Mouse (Mus musculus): ENCODE results near the gene Snx32.
A peak's percentile ranks its signal among the peaks of the same experiment; 100 is the strongest.

Gene Snx32

DNA sequence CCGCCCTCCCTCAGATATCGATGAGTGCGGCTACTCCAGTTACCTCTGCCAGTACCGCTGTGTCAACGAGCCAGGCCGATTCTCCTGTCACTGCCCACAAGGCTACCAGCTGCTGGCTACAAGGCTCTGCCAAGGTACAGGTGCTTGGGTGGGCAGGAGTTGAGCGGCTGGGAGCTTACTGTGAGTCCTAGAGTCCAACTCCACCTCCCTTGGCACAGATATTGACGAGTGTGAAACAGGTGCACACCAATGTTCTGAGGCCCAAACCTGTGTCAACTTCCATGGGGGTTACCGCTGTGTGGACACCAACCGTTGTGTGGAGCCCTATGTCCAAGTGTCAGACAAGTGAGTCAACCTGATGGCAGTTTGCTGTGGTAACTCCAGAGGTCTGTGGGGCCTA is 30.3 kb downstream of the Snx32 start:
- no peak for DNase-seq

DNA sequence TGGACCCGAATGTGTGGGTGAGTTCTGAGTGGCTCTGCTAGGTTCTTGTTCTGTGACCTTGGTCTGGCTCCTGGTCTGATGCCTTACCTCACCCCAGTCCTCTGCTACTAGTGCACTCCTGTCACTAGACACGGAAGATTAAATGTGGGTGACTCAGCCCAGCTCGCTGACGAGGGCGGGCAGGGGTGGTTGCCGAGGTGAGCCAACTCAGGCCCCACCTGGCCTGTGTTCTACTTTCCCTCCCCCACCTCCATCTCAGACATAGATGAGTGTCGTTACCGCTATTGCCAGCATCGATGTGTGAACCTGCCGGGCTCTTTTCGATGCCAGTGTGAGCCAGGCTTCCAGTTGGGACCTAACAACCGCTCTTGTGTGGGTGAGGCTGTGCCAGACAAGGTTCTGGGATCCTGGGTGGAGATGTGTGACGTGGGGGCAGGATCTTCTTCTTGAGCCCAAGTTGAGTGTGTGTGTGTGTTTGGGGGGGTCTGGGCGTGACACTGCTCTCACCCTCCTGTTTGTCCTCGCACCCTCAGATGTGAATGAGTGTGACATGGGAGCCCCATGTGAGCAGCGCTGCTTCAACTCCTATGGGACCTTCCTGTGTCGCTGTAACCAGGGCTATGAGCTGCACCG is 32.6 kb downstream of the Snx32 start:
- DNase-seq, result no peak

DNA sequence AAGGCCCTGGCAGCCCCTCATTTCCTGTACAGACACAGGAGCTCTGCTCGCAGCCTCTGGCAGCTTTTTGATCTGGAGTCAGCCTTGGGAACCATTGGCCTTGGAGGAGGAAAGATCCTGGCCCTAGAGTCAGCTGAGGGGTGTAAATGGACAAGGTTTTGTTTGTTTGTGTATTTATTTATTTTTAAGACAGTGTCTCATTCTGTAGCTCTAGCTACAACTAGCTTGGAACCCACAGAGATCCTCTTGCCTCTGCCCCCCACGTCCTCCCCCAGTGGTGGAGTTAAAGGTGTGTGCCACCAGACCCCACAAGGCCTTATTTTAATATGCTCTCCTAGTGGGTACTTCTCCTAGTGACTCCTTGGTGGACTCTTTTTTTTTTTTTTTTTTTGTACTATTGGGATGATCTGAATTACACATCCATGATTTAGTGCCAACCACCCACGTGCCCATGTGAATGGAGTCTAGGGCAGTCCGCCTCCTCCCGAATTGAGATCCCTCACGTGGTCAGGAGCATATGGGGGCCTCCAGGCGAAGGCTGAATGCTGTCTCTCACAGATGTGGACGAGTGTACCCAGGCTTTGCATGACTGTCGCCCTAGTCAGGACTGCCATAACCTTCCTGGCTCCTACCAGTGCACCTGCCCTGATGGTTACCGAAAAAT is 33.2 kb downstream of the Snx32 start:
- no peak for DNase-seq

DNA sequence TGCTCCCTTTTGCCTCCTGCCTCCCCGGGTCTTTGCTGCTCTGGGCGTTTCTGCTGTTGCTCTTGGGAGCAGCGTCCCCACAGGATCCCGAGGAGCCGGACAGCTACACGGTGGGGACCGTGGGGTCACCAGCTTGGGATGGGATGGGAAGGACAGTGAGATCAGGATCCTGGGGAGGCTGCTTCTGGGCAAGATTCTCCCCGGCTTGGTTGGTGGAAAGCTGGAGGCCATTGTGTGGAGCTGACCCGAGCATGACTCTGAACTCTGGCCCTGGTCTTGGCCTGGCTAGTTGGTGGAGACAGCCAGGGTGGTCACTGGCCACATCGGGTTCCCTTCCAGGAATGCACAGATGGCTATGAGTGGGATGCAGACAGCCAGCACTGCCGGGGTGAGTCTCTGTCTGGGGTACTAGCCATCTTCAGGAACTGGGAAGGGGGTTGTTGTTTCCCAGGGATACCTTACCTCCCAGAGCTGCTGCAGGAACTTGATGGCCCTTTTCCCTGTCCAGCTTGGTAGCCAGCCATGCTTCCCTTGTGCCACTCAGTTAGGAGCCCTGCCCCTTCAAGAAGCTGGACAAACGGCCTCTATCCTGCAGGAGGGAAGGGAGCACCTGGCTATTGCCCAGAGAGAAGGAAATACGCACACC is 35.1 kb downstream of the Snx32 start:
- no peak for DNase-seq

DNA sequence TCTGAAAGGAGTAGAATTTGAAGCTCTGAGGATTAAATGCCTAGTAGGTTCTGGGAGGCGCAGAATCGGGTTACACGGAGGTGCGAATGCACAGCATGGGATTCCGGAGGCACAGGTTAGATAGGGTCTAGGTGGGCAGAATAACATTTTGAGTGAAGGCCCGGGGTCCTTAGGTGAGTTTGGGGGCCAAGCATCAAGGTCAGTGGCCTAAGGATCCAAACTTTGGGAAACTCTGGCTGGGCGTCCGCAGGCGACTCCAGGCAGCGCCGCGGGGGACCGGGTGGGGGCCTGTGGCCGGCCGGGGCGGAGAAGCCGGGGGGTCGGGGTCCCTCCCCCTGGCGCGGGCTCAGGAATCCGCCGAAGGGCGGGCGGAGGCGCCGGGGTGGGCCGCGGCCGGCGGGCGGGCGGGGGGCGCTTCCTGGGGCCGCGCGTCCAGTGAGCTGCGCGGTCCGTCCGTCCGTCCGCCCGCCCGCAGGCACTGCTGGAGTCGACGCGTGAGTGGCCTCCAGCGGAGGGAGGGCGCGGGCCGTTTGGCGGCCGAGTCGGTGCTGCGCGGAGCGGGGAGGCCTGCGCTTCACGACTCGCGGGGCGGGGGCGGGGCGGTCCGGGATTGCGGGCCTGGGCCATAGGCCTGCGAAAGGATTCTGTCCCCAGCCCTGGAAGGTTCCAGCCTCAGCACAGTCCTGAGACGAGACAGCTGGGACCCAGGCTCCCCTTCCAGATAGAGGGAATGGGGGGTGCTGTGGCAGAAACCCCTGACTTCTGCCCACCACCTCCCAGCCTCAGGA is 35.9 kb downstream of the Snx32 start:
- DNase-seq, result peak; percentile 67

DNA sequence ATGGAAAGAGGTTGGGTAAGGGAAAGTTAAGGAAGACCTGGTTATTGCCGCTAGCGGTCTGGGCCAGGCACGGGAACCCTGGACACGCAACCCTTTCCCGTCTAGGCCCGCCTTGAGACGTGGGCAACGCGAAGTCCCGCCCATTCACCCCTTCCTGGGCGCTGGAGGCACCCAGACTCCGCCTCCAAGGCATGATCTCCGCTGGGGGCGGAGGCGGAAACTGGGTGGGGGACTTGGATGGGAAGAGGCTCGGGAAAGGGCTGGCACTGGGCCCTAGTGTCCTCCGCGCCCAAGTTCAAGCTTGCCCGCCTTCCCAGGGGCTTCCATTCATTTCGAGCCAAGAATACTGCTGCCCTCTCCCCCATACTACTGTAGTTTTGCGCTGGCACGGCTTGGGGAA is 36.6 kb downstream of the Snx32 start, which contains the start of gene Efemp2:
Efemp2 (plus strand) TSS at position 235 of the 400 bp plus-strand sequence.
- DNase-seq, result peak; percentile 66

DNA sequence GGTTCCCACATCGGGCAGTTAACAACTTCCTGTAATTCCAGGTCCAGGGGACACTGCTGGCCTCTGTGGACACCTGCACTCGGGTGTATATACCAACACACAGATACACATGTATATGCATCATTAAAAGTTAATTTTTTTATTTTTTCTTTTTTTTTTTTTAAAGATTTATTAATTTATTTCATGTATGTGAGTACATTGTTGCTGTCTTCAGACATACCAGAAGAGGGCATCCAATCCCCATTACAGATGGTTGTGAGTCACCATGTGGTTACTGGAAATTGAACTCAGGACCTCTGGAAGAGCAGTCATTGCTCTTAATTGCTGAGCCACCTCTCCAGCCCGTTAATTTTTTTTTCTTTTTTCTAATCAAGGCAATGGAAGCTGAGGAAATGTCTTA is 37.5 kb downstream of the Snx32 start:
- no peak for DNase-seq

DNA sequence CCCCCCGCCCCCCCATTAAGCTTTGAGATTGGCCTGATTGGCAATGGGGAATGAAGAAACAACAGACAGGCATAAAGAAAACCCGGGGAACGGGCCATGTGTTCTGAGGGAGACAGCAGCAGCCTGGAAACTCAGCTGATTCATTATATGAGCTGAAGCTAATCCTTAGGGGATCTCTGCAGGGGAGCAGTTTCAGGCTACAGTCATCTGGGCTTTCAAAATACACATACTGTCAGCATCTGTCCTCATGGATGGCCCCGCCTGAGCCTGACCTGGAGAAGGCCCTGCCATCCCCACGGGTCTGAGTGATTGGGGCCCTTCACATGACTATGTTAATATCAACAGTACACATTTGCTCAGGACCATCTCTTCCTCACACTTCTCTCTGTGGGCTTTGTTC is 38.5 kb downstream of the Snx32 start:
- no peak for DNase-seq

DNA sequence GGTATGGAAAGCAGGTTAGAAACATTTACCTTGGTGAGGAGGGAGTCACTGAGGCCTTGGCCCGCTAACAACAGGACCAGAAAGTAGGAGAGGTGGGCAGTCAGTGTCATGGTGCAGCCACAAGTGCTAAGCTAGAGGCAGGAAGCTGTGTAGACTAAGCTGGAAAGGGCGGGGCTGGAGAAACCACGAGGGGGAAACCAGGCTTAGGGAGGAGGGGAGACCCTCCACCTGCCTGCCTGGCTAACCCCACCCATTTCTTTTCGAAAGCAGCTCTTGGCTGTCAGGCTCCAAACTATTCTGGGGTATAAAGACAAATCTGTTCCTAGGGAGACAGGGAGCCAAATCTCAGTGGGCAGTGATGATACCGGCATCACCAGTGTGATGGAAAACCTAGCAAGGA is 42.0 kb downstream of the Snx32 start, which contains the start of gene Ctsw:
Ctsw (minus strand) TSS at position 134 of the 400 bp plus-strand sequence.
- no peak for DNase-seq

DNA sequence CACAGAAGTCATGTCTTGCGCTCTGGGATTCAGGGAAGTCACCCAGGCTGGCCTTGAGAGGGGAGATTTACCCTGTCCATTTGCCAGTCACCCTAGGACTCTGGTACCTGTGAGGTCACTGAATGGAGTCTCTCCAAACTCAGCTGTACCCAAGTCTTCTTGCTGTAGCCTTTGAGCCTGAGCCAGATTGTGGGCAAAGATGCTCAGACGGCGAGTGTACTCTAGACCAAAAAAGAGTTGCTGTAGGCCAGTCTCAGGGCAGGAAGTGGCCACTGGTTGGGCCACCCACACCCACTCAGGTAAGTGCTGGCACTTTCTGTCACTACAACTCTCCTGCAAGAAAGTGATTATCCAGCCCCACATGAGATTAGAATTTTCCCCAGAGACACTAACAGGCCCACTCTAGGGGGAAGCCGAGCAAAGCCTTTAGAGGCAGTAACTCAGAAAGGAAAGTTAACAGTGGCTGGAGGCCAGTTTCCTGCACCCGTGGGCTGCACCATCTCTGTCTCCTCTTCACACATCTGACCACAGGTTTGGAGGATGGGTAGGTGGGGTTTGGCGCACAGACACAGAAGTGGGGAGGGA is 43.3 kb downstream of the Snx32 start:
- DNase-seq, result no peak

DNA sequence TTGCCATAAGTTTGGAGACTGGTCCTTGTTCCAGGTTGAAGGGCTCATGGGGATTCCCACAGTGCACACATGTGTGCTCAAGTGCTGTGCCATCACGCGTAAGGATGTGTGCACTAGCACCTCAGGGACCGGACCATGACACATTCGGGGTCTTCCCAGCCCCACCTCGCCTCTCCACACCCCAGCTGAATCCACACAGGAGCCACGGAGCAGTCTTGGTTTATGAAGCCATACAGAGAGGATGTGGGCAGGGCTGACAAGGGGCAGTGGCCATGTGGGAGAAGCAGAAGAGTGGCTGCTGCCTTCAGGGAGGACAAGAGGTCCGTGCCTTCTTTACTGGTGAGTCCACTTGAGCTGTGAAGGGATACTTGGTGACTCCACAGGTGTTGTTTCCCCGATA is 45.3 kb downstream of the Snx32 start:
- no peak for DNase-seq

DNA sequence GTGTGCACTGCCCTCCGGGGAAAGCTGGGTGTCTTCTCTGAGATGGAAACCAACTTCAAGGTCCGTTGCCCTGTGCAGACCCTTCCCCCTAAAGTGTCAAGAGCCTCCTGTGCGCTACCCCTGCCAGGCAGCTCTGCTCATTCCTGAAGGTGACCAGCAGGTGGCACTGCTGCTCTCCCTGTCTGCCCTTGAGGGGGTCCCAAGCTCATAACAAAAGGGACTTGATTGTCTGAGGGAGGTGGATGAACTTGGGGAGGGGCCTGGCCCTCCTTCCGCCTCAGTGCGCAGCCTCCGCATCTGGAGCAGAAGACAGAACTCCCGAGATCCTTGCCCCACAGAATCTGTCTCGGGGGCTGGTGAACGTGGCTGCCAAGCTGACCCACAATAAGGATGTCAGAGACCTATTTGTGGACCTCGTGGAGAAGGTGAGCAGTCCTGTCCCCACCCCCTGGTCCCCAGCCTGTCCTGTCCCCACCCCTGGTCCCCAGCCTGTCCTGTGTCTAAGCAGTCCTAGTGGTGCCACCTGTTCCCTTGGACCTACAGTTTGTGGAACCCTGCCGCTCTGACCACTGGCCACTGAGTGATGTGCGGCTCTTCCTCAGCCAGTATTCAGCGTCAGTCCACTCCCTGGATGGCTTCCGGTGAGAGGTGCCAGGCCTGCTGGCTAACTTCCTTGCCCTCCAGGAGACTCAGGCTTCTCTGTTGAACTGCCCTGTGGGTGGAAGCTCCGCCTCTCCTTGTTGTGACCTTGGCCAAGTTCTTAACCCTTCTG is 46.4 kb downstream of the Snx32 start:
- peak; percentile 76 for DNase-seq

DNA sequence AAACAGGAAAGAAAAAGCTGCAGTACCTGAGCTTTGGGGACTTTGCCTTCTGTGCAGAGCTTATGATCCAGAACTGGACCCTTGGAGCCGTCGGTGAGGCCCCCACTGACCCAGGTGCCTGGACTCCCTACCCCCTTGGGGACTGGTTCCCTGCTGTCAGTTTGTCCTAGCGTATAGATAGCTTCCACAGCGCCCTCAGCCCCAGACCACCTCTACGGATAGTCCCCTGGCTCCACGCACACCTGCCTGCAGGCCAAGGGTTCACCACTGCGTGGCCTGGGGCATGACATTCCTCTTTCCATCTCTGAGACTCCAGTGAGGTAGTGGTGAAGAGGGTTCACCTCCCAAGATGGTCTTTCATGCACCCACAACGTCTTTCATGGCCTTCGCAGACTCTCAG is 47.1 kb downstream of the Snx32 start:
- no peak for DNase-seq

DNA sequence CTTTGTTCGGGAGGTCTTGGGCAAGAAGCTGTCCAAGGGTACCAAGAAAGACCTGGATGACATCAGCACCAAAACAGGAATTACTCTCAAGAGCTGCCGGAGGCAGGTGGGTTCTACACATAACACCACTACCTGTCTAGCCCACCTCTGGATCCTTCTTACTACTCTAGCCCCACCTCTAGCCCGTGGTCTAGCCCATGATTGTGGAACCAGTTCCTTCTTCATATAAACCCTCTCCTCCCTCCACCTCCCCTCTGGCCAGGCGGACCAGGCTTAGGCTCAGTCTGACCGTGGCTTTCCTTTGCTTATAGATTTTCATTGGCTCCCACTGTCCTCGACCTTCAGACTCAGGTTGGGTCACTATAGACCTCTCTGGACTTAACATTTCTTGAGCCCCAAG is 48.9 kb downstream of the Snx32 start:
- no peak for DNase-seq

DNA sequence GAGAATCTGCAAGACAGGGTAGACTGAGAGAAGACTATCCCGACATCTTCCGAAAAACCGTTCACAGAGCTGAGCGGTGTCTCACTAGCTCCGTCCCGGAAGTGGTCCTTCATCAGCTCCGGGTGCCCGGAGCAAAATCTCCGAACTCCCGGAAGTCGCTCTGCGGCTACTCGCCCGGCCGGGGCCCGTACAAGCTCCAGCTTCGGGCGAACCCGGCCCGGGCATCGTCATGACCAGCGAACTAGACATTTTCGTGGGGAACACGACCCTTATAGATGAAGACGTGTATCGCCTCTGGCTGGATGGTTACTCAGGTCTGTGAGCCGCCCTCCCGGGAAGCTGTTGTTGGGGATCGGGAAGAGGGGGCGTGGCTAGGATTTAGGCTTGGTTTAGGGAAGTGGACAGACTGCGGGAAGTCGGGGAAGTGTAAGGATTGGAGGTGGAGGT is 49.9 kb downstream of the Snx32 start, which contains the start of gene Fibp:
Fibp (plus strand) TSS at position 151 of the 447 bp plus-strand sequence.
- DNase-seq, result peak; percentile 86

DNA sequence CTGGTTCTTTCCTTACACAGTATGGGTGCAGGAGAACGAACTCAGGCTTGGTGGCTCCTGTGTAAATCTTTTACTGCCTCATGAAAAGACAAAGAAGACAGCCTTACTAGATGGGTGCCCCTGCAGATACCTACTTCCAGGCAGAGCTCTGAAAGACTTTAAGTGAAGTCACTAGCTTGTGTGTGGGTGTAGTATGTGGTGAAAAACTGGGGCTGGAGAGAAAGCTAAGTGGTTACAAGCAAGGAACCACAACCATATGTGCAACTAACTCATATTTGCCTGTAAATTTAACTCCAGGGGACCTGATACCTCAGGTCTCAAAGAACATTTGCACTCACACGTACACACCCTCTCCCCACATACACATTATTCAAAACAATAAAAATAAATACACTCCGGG is 50.4 kb downstream of the Snx32 start:
- no peak for DNase-seq

DNA sequence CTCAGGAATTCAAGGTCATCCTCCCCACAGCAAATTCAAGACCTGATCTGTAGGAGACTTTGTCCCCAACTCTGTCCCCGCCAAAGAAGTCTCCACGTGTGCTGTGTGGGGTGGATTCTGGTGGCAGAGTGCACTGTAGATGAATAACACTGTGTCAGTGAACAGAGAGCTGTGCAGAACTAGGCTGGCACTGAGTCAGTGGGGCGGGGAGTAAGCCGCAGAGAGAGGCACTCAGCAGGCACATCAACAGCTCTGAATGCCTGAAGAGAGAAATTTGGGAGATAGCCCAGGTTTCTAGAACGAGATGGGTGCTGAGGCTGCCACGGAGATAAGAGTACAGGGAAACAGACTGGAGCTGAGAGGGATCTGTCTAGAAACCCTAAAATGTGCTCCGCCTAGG is 51.3 kb downstream of the Snx32 start:
- DNase-seq, result no peak

DNA sequence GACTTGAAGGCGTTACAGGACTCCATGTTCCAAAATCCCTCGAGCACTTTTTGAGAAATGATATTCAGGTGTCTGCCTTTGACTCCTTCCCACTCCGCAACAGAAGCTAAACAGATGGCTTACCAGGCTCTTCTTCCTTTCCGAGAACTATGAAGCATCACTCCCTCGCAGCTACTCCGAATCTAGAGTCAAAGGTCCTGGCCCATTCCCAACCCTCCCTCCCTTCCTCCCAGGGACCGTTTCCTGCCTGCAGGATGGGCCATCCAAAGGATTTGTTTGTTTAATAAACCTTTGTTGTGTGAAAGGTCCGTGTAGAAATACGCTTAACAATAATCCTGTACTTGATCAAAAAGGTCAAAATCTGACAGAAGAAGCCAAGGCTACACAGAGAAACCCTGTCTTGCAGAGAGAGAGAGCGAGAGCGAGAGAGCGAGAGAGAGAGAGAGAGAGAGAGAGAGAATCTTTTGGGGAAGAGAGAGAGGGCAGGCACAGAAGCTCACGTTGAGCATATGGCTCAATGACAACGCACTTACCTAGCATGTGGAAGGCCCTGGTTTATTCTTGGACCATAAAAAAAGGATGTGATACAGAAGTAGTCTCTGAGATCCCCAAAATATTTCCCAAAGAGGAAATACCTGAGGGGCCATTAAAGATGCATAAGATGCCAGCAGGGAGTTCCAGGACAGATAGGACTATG is 52.4 kb downstream of the Snx32 start, which contains the start of gene Ccdc85b:
Ccdc85b (minus strand) TSS at position 149 of the 697 bp plus-strand sequence.
- DNase-seq, result no peak

DNA sequence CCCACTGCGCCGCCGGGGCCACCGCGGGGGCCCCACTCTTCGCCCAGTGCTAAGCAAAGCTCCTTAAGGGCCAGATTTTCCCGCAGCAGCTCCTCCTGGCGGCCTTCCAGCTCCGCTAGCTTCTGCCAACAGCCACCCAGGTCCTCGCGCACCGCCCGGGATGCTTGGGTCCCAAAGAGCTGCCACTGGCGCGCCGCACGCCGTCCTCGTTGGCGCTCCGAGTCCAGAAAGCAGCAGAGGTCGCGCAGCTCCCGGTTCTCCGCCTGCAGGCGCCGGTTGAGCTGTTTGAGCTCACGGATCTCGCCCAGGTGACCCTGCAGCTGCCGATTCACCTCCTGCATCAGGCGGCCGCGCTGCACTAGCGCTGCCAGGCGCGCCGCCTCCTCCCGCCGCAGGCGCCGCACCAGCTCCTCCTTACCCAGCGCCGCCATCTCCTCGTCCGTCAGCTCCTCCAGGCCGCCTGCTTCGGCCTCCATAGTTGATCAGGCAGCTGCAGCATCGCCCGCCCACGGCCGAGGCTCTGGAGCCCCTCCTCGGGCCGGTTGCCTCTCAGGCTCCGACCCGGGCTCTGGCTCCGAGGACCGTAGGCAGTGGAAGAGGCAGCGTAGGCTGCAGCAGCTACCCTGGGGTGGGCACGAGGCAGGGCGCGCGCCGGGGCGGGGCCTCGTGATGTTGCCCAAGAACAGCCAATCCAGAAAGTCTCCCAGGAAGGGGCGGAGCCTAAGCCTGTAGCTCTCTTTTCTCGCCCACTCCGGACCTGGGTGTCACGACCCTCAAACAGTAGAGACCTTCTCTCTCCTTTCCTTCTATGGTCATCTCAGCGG is 53.2 kb downstream of the Snx32 start:
- DNase-seq, result peak; percentile 95

DNA sequence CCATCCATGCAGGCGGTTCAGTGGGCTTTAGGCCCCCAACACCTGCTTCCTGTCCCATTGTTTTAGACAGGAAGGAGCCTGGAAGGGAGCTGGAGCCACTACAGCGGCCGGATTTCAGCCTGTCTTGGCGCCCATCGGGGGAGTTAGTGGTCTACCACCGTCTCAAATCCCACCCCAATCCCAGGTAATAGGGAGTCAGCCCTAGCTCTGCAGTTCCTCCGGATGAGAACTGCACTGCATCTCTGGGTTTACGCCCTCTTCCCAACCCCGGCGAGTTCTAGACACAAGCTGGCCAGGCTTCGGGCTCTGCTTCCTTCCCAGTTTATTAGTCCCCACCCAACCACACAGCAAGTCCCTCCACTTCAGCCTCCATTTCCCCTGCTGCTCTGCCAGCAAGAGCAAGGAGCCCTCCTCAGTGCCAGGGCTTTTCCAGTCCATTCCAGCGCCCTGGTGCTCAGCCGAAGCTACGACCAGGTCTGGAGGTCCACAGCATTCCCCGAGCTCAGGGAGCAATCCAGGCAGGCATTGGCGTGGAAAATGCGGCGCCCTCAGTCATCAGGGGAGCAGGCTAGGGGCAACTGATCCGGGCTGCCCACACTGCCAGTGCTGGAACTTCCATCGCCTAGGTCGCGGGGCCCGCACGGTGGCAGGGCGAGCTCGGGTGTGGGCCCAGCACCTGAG is 54.0 kb downstream of the Snx32 start:
- DNase-seq, result no peak
